Mouse (Mus musculus): ENCODE measurements around the gene Bcl2. TPM values are rescaled to one million over a fixed set of nuclear protein-coding genes. Genes with fewer than 3 reads are reported as not detected.

Bcl2 gene
- total and polyA plus RNA-seq, 2 experiments from 2014 or later, result 9.0 to 13.5 TPM

- no peak for ATAC-seq (ENCODE audit: low FRiP score)
- WGBS, result 32% methylated on average over 14 of the region's 14 CpGs
- no peak for TF ChIP-seq CTCF (IDR thresholded peaks at IDR 0.05)
- H3K4me1 ChIP-seq (ENCODE audit: insufficient read depth, low read length), result no peaks in the 10 kb centered on the region
- H3K27ac ChIP-seq (ENCODE audit: low read depth, low read length), result peak overlapping the region; percentile 38
- no peaks in the 10 kb centered on the region for H3K27me3 ChIP-seq (ENCODE audit: insufficient read depth, low read length)
- no peak overlapping the region for H3K4me3 ChIP-seq (ENCODE audit: low read depth, low read length)
- H3K4me2 ChIP-seq (ENCODE audit: low read depth, low read length, poor library complexity, severe bottlenecking), result no peak overlapping the region
- H3K9ac ChIP-seq (replicated peaks; ENCODE audit: low read length, poor library complexity, severe bottlenecking), result no peak overlapping the region
- H3K36me3 ChIP-seq (ENCODE audit: insufficient read depth, low read length), result no peaks in the 10 kb centered on the region
- H3K9me3 ChIP-seq (ENCODE audit: low read length), result no peaks in the 10 kb centered on the region
- peak; percentile 47 for DNase-seq (ENCODE audit: low spot score)
These were observed 130.5 kb downstream of the Bcl2 start for GRCm38 (mm10) chr1:106583245-106584241.

- ATAC-seq (ENCODE audit: low FRiP score) (no peak), DNase-seq (ENCODE audit: low spot score) (no peak)
- Histone ChIP-seq H3K4me2 (ENCODE audit: low read depth, low read length, poor library complexity, severe bottlenecking) (no peak overlapping the region), H3K4me3 (ENCODE audit: low read depth, low read length) (no peak overlapping the region), H3K36me3 (ENCODE audit: insufficient read depth, low read length) (no peaks in the 10 kb centered on the region), H3K9me3 (ENCODE audit: low read length) (no peaks in the 10 kb centered on the region), H3K27ac (ENCODE audit: low read depth, low read length) (peak overlapping the region; percentile 38; the same call in 1 of the 2 replicates), H3K9ac (replicated peaks; ENCODE audit: low read length, poor library complexity, severe bottlenecking) (no peak overlapping the region), H3K27me3 (ENCODE audit: insufficient read depth, low read length) (no peaks in the 10 kb centered on the region), H3K4me1 (ENCODE audit: insufficient read depth, low read length) (no peaks in the 10 kb centered on the region)
- 43% methylated on average over 3 of the region's 3 CpGs for WGBS
- TF ChIP-seq CTCF (IDR thresholded peaks at IDR 0.05), result no peak
These were observed 131.3 kb downstream of the Bcl2 start for GRCm38 (mm10) chr1:106582810-106583209.

GRCm38 (mm10) chr1:106581812-106582211, 132.3 kb downstream of the Bcl2 start:
- Histone ChIP-seq H3K27me3 (ENCODE audit: insufficient read depth, low read length) (no peaks in the 10 kb centered on the region), H3K27ac (ENCODE audit: low read depth, low read length) (no peak overlapping the region), H3K4me3 (ENCODE audit: low read depth, low read length) (no peak overlapping the region), H3K4me2 (ENCODE audit: low read depth, low read length, poor library complexity, severe bottlenecking) (no peak overlapping the region), H3K36me3 (ENCODE audit: insufficient read depth, low read length) (no peaks in the 10 kb centered on the region), H3K9ac (replicated peaks; ENCODE audit: low read length, poor library complexity, severe bottlenecking) (no peak overlapping the region), H3K9me3 (ENCODE audit: low read length) (no peaks in the 10 kb centered on the region), H3K4me1 (ENCODE audit: insufficient read depth, low read length) (no peaks in the 10 kb centered on the region)
- DNase-seq (ENCODE audit: low spot score) (no peak), ATAC-seq (ENCODE audit: low FRiP score) (no peak)
- 66% methylated on average over 2 of the region's 2 CpGs for WGBS
- TF ChIP-seq CTCF (IDR thresholded peaks at IDR 0.05), result no peak

GRCm38 (mm10) chr1:106579768-106580167, 134.3 kb downstream of the Bcl2 start:
- H3K9ac ChIP-seq (replicated peaks; ENCODE audit: low read length, poor library complexity, severe bottlenecking), result no peak overlapping the region
- no peak overlapping the region for H3K4me3 ChIP-seq (ENCODE audit: low read depth, low read length)
- no peaks in the 10 kb centered on the region for H3K27me3 ChIP-seq (ENCODE audit: insufficient read depth, low read length)
- DNase-seq (ENCODE audit: low spot score) (no peak), ATAC-seq (ENCODE audit: low FRiP score) (no peak)
- H3K27ac ChIP-seq (ENCODE audit: low read depth, low read length), result no peak overlapping the region
- no peaks in the 10 kb centered on the region for H3K36me3 ChIP-seq (ENCODE audit: insufficient read depth, low read length)
- no peak for TF ChIP-seq CTCF (IDR thresholded peaks at IDR 0.05)
- no peaks in the 10 kb centered on the region for H3K9me3 ChIP-seq (ENCODE audit: low read length)
- H3K4me1 ChIP-seq (ENCODE audit: insufficient read depth, low read length), result no peaks in the 10 kb centered on the region
- 86% methylated on average over 1 of the region's 1 CpGs for WGBS
- no peak overlapping the region for H3K4me2 ChIP-seq (ENCODE audit: low read depth, low read length, poor library complexity, severe bottlenecking)

GRCm38 (mm10) chr1:106572506-106572905, 141.6 kb downstream of the Bcl2 start:
- H3K9me3 ChIP-seq (ENCODE audit: low read length), result no peaks in the 10 kb centered on the region
- DNase-seq (ENCODE audit: low spot score) (no peak), ATAC-seq (ENCODE audit: low FRiP score) (no peak)
- no peak overlapping the region for H3K27ac ChIP-seq (ENCODE audit: low read depth, low read length)
- H3K36me3 ChIP-seq (ENCODE audit: insufficient read depth, low read length), result no peaks in the 10 kb centered on the region
- 0 out of 2 replicates have a peak, but pooled peaks cover 3% of the 10 kb centered on the region for H3K4me1 ChIP-seq (ENCODE audit: insufficient read depth, low read length)
- TF ChIP-seq CTCF (IDR thresholded peaks at IDR 0.05), result no peak
- no peak overlapping the region for H3K4me3 ChIP-seq (ENCODE audit: low read depth, low read length)
- H3K9ac ChIP-seq (replicated peaks; ENCODE audit: low read length, poor library complexity, severe bottlenecking), result no peak overlapping the region
- 83% methylated on average over 2 of the region's 2 CpGs for WGBS
- no peaks in the 10 kb centered on the region for H3K27me3 ChIP-seq (ENCODE audit: insufficient read depth, low read length)
- no peak overlapping the region for H3K4me2 ChIP-seq (ENCODE audit: low read depth, low read length, poor library complexity, severe bottlenecking)

- no peak for ATAC-seq (ENCODE audit: low FRiP score)
These were observed 143.2 kb downstream of the Bcl2 start for GRCm38 (mm10) chr1:106570870-106571269.

More at GRCm38 (mm10) chr1:106570870-106571269, 143.2 kb downstream of the Bcl2 start:
- WGBS, result 100% methylated on average over 1 of the region's 1 CpGs
- no peak overlapping the region for H3K27ac ChIP-seq (ENCODE audit: low read depth, low read length)
- no peaks in the 10 kb centered on the region for H3K36me3 ChIP-seq (ENCODE audit: insufficient read depth, low read length)
- peaks cover 3% of the 10 kb centered on the region; the same call in 1 of the 2 replicates for H3K4me1 ChIP-seq (ENCODE audit: insufficient read depth, low read length)
- no peak overlapping the region for H3K4me2 ChIP-seq (ENCODE audit: low read depth, low read length, poor library complexity, severe bottlenecking)
- no peak overlapping the region for H3K4me3 ChIP-seq (ENCODE audit: low read depth, low read length)
- H3K27me3 ChIP-seq (ENCODE audit: insufficient read depth, low read length), result no peaks in the 10 kb centered on the region
- H3K9ac ChIP-seq (replicated peaks; ENCODE audit: low read length, poor library complexity, severe bottlenecking), result no peak overlapping the region
- H3K9me3 ChIP-seq (ENCODE audit: low read length), result no peaks in the 10 kb centered on the region
- DNase-seq (ENCODE audit: low spot score), result no peak
- no peak for TF ChIP-seq CTCF (IDR thresholded peaks at IDR 0.05)

Data from midbrain, postnatal 0 days (tissue).